Mouse (Mus musculus) CD4-positive naive resting alpha-beta T cell, adult 57 days (primary cell): Measurements from ENCODE around the gene Popdc3. TPM values are rescaled to one million over a fixed set of nuclear protein-coding genes. Genes with fewer than 3 reads are reported as not detected.

Experiments
- total RNA-seq: library from RNA; stranded (reverse); gene quantifications from one replicate; pipeline ENCODE4 v1.2.4, GENCODE M21; 2023

Popdc3 gene
- total RNA-seq: not detected

DNA sequence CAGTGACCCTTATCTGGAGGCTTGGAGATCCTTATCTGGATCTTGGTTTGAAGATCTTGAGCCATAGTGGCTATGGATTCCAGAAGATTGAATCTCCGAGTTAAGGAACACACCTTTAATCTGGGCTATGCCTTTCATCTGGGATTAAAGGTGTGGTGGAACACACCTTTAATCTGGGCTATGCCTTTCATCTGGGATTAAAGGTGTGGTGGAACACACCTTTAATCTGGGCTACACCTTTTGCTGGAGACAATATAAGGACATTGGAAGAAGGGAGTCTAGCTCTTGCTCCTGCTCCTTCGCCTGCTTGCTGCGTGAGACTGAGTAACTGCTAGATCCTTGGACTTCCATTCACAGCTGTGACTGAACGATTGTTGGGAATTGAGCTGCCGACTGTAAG lies at the start of gene Popdc3:
Gene Popdc3 (plus strand): TSS at position 301 of the 400 bp plus-strand sequence.

DNA sequence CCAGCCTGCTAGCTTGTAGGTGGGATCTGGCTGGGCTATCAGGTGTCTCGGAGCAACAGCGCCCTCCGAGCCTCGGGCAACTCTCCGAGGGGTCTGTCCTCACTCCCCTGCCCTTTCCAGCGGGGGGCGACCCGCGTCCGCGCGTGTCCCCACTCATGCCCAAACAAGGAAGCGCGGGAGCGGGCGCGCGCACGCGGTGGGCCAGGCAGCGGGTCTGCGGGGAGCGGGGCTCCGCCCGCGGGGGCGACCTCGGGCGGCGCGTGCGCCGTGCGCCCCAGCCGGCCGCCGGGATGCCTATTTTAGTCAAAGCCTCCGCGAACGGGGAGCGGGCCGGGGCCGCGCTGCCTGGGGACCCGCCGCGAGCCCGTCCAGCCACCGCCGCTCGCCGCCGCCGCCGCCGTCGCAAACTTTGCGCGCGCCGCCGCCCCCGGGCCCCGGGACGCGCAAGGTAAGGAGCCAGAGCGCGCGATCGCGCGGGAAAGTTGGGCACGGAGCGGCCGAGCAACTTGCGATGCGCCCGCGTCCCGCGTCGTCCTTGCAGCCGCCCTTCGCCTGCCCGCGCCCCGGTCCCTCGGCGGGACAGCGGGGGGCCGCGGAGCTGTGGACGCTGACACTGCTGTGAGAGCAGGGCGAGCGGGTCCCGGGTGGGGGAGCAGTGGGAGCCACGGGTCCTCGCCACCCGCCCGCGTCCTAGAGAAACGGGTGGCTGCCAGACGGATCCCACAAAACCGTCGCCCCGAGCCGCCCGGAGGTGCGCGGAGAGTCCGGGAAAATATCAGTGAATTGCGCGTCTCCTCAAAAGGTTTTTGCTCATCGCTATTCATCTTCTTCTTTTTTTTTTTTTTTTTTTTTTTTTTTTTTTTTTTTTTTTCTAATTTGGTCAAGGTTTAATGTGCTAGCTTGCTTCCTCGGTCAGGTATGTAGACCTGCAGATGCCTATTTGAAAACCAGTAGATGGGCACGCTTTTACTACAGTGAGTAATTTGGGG lies 157.8 kb downstream of the Popdc3 start, which contains the start of gene Bves:
Gene Bves (plus strand): TSS at position 339 of the 989 bp plus-strand sequence.

Other genes with a start within 250 kb of the Popdc3 start
- gene Prep, start 110.9 kb upstream of the Popdc3 start, total RNA-seq: 11.1 TPM
- not detected for gene Bves, start 157.7 kb downstream of the Popdc3 start, total RNA-seq